Mouse (Mus musculus): ENCODE data around the gene Anapc7.

GRCm38 (mm10) chr5:122451324-122451723 is 29.8 kb downstream of the Anapc7 start:
- TF ChIP-seq CTCF (IDR thresholded peaks at IDR 0.05; ENCODE audit: low read depth, low read length) (no peak), POLR2A (IDR thresholded peaks at IDR 0.05; ENCODE audit: insufficient read depth, low read length) (no peak)
